Mouse (Mus musculus): ENCODE measurements at regions not wholly inside any gene's neighbourhood (a gene's known extent, or its start where the extent isn't known, plus 50 kb on each side); places are given as distances from the start of the nearest gene placed in this dataset.
A peak's percentile ranks its signal among the peaks of the same experiment; 100 is the strongest.

DNA sequence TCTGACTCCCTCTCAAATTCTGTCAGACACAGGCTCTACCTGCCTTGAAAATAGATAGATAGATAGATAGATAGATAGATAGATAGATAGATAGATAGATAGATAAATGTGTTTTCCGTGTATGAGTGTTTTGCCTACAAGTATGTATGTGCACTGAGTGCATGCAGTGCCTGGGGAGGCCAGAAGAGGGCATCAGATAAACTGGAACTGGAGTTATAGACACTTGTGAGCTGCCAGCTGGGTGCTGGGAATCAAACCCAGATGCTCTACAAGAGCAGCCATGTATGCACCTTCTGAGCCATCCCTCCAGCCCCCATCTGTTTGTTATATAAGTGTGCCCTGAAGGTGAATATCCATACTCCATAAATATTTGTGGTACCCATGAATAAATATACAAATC is 236.4 kb upstream of the Hes1 start:
- intact Hi-C loops (cut with DNase I), result no loop called here
- no peak for DNase-seq

DNA sequence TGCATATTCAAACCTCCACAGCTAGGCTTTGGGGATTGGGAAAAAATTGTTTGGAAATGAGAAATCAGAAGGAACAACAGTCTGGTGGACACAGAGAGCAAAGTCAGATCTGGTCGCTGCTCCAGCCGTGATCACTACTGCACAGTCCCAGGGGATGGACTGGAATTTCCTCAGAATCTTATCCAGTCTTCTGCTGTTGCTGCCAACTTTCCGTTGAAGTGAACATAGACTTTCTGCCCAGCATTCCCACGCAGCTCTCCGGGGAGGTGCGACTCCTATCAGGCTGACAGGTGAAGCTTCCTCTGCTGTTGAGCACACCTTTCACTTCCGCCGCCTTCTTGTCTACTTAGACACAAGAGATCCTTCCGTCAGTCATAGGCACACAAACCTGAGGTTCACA is 234.7 kb upstream of the Hes1 start:
- intact Hi-C loops (cut with DNase I), result no loop called here
- peak; percentile 36 to 62 for DNase-seq

DNA sequence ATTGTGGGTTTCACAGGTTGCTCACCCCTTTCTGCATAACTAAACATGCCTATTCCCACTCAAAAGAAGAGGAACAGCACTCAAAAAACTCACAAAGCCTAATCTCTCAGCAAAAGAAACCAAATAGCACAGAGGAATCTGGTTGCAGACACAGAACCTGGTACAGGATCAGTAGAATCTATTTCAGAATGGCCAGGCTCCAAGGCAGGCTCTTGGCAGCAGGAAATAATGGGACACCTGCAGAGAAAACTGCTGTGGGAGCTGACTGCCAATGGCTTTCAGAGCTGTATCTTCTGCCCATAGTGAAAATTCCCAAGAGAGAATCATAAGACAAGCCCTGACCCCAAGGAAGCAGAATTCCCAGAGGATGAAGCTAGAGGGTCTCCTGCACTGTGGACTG is 234.1 kb upstream of the Hes1 start:
- intact Hi-C loops (cut with DNase I), result loop anchor here (5.0 kb wide), 1 partner anchor 237 kb away; no protein-coding TSS in a partner anchor
- DNase-seq, result no peak

DNA sequence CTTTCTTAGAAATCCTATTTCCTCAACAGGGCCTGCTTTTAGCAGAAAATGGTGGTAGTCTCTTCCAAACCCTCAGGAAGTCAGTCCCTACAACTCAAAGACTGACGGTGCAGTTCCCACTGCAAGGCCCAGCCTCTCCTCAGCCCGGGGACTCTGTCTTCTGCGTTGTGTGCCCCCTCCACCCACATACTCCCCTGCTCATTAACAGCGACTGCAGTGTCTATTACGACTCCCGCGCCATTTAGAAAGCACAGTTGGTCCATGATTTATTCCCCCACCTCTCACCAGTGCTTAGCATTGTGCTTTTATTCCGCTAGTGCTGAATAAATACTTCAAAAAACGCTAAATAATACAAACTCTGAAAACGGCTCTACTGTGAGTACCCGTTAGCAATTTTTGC is 230.9 kb upstream of the Hes1 start:
- intact Hi-C loops (cut with DNase I), result loop anchor here (5.0 kb wide), 1 partner anchor 234 kb away; no protein-coding TSS in a partner anchor
- no peak for DNase-seq

DNA sequence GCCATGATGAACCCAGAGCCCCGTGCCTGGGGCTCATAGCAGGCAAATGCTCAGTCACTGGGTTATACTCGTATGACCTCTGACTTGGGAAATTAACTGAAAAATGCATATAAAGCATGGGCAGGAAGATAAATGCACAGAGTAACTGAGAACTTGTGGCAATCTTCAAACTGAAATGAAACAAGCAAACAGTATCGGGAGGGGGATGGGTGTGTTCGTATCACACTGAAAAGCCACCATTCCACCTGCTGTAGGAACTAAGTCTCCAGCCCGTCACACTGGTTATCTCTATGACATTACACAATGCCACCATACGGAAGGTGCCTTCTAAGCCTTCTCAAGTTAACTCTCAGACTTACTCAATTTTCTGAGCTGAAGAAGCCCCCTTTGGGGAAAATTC is 230.3 kb upstream of the Hes1 start:
- intact Hi-C loops (cut with DNase I), result loop anchor here (5.0 kb wide), 1 partner anchor 233 kb away; no protein-coding TSS in a partner anchor

DNA sequence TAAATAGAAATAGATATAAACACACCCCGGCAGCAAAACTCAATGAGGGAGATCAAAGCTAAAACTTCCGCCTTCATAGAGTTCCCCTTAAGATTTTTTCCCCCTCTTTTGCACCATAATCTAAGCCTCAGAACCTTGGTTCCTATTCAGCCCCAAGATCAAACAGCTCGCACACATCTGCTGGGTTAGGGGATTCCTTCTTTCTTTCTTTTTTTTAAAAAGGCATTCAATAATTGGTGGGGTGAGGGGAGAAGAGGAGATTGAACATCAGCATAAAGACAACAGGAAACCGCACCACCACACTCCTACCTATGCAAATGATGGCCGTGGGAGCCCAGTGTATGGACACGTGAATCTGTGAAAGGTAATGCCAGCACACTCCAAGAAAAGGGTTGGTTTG is 229.5 kb upstream of the Hes1 start:
- intact Hi-C loops (cut with DNase I), result loop anchor here (5.0 kb wide), 1 partner anchor 233 kb away; no protein-coding TSS in a partner anchor
- no peak for DNase-seq

More for the DNA sequence above, 230.3 kb upstream of the Hes1 start:
- no peak for DNase-seq

DNA sequence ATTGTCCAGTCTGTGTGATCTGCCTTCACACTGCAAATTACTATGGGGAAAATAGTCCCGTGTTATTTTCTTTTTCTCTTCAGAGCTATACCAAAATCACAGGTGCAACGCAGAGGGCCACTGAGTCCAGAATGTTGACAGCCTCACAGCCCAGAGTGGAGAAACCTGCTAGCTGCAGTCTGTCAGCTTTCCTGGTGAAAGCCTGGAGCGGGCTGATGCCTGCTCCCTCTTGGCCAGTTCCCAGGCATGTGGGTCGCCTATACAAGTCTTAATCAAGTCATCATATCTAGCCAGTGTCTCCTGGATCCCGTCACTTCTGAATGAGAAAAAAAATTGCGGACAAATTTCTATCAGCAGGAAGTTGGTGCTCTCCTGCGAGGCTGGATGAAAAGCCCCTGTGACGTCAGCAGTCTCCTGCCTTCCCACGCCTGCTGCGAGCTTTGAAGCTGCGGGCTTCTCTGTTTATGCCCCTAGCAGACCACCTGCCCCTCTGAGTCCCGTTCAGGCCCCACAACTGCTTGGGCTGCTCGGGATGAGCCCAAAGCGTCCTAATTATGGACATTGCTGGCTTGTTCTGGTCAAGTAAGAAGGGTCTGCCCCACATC is 227.1 kb upstream of the Hes1 start:
- DNase-seq, result no peak
- intact Hi-C loops (cut with DNase I), result no loop called here

DNA sequence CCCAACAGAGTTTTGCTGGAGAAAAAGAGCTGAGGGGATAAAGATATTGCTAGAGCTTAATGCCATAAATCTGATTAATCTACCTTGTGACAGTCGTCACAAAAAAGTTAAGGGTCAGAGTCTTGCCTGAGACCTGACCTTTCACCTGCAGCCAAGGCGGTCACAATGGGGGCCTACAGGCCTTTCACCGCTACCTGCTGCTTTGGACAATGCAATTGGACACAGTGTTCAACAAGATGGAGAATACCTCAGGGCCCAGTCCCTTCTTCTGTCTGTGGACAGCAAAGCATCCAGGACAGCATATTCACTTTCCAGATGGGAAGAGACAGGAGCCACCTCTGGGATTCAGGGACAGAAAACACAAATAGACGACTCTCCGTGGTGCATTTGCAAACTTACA is 226.3 kb upstream of the Hes1 start:
- DNase-seq, result no peak
- intact Hi-C loops (cut with DNase I), result no loop called here

DNA sequence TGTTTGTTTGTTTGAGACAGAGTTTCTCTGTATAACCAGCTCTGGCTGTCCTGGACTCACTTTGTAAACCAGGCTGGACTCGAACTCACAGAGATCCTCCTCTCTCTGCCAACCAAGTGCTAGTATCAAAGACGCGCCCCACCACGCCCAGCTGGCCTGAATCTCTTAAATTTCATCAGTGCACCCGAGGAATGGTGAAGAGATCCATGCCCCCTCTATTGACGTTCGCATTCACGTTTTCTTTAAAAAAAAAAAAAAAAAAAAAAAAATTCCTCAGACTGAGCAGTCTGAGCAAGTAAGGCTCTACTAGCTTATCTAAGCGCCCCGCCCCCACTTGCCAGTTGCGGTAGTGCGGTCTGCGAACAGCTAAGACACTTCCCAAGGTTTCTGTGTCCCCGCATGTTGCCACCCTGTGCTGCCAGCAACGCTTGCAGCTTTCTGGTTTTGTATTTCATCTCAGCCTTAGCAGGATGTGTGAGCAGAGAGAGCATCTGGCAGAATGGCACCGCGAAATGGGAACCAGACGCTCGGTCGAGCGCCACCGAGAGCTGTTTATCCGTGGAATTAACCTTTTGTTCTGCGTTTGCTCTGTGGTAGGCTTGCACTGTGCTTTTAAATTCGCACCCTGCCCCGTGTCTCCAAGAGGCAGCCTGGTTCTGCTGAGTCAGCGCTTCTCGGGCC is 225.1 kb upstream of the Hes1 start:
- intact Hi-C loops (cut with DNase I), result no loop called here

DNA sequence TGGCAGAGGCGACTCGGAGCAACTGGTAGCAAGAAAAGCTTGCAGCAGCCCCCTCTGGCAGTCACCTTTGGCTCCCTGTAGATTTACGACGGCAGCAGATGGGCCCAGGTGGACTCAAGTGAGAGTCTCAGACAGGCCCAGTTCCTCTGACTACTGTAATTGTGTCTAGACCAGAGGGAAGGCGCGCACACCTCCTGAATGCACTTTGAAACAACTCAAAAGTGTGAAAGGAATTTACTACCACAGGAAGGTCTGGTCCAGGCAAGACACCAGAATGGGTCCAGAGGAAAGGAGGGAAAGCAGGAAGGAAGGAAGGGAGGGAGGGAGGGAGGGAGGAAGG is 224.6 kb upstream of the Hes1 start:
- no peak for DNase-seq
- intact Hi-C loops (cut with DNase I), result loop anchor here (5.0 kb wide), 1 partner anchor 98 kb away; no protein-coding TSS in a partner anchor

More for the DNA sequence above, 225.1 kb upstream of the Hes1 start:
- DNase-seq, result peak; percentile 44 to 57

DNA sequence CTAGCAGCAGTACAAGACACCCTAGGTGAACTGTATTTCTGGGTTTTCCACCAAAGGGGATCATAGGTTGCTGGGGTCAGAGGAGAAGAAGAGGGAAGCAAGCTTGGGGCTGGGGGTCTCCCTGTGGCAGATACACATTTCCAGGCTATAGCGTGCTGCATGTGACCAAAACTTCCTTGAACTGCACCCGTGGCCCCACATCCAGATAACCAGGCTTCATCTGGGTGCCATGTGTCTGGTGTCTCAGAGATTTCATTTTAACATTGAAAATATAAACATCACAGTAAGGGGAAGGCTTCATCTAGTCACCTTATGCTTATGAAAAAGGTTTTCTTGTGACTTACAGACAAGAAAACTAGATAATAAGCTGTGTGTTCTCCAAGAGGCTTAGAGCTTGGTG is 223.8 kb upstream of the Hes1 start:
- DNase-seq, result no peak
- intact Hi-C loops (cut with DNase I), result loop anchor here (5.0 kb wide), 1 partner anchor 97 kb away; no protein-coding TSS in a partner anchor

DNA sequence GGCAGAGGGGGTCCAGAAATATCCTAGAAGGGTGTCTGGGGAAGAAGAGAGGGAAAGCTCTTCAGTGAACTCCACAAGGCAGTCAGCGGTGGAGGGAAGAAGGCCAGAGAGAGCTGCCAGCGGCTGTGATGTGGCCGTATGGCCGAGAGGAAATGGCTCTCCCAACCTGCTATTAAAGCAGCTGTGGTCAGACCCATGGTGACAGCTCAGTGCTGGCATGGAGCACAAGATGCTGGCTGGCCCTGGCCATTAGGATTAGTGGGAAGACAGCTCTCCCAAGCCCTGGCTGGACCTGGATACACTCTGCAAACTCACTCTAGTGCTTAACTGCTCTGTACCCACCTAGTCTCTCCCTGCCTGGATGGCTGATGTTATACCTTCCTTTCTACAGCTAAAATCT is 223.1 kb upstream of the Hes1 start:
- intact Hi-C loops (cut with DNase I), result loop anchor here (5.0 kb wide), 1 partner anchor 96 kb away; no protein-coding TSS in a partner anchor
- no peak for DNase-seq

DNA sequence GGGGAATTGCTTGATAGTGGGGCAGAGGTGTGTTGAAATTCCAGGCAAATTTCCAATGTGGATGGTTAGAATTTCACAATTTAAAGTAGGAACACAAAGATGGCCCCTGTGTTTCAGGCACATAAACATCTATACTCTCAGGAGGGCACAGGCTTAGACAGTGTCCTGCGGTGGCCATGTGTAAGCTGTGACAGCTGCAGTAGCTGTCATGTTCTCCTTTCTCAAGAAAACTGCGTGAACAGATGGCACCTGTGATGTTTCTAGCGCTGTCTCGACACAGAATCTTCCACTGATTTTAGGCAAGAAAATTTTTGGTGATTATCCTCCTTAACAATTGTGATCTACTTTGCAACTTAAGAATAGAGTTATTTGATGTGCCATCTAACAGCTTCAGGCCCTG is 222.1 kb upstream of the Hes1 start:
- intact Hi-C loops (cut with DNase I), result loop anchor here (5.0 kb wide), 1 partner anchor 95 kb away; no protein-coding TSS in a partner anchor
- DNase-seq, result no peak

DNA sequence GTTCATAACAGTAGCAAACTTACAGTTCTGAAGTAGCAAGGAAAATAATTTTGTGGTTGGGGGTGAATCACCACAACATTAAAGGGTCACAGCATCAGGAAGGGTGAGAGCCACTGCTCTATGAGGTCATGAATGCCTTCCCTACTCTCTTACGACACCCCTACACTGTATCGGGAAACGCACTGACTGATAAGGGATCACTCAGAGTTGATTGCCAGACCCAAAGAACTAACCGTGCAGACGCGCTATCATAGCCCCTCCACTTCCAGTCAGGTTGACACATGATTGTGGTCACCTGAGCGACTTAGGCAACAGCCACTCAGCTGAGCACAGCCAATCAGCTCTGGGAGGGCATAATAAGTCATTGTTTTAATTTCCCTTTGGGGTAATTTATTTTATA is 220.7 kb upstream of the Hes1 start:
- intact Hi-C loops (cut with DNase I), result loop anchor here (5.0 kb wide), 1 partner anchor 94 kb away; no protein-coding TSS in a partner anchor
- DNase-seq, result no peak

DNA sequence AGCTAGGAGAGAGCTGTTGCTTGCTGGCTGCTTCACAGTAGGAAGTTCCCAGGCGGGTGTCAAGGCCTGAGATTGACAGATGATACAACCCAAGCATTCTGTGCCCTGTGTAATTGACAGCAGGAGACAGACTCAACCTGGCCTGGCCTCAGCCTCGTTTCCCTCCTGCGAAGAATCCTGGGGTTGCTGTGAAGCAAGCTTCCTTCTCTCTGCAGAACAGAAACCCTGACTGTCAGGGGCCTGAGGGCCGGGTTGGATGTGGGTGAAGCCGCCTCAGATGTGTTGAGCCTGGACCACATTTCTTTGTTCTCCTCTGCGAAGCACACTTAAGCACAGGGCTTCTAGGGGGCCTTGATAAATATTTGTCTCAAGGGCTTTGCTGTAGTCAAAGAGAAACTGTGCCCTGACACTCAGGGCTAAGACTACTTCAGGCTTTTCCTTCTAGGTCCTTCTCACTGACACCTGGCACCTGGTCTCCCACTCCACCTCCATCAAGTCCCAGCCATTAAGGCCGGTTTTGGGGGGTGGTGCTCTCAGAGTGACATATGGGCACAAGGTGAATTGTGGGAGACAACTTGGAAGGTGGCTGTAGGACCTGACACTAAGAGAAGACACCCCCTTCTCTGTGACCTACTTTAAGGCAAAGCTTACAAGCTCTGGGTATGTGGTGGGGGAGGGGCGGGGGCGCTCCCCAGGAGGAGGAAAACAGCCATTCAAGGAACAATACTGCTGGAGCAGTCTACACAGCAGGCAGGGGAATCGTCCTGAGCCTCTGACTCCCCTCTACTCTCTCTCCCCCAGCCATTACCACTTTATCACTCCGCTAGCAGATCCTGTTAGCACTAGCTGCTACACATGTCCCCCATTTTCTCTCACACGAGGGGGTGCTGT is 219.2 kb upstream of the Hes1 start:
- intact Hi-C loops (cut with DNase I), result loop anchor here (5.0 kb wide), 1 partner anchor 92 kb away; no protein-coding TSS in a partner anchor
- no peak for DNase-seq

DNA sequence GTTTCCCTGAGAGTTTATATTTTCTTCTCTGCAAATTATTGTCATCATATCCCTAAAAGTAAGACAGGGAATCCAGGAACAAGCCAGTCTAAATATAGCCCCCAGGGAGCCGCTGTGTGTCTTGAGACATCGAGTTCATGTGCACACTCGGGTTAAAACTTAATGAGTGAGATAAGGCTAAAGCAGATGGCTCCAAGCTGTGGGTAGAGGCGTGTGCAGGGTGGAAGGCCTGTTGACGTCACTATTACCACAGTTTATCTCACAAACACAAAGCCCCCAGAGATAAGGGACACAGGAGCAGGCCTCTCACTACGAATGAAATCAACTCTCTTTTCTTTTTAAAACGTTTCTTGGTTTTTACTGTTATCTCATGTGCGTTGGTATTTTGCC is 218.6 kb upstream of the Hes1 start:
- intact Hi-C loops (cut with DNase I), result no loop called here
- DNase-seq, result no peak

DNA sequence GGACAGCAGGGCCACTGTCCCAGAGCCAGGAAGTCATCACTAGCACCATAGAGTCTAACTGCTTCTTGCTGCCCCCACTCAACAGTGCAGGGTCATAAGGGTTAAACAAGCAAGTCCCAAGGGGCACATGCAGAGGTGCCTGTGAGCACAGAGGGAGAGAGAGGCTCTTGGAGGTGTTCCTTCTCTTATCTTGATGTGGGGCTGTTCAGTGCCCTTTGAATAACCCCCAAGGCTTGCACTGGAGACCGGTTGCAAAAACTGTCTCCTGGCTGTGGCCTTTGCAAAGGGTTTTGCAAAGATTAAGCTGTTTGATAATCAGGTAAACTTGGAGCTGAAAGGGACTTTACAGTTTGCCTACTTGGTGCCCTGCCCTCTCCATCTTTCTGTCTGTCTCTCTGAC is 217.1 kb upstream of the Hes1 start:
- intact Hi-C loops (cut with DNase I), result no loop called here

DNA sequence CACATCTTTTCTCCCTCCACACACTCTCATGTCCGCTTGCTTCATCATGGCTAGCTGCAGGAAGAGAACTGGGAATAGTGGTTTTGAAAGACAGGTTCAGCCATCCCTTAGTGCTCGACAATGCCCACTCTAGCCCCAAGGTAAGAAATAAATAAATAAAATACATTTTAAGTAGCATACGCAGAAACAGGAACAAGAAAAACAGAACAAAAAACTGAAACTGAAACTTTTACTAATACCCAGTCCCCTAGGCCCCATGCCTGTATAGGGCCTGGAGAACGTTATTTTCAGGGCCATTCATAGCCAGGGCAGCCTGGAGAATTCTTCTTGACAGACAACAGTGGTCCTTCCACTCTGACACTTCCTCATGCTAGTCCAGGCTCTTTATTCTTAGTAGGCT is 216.4 kb upstream of the Hes1 start:
- no peak for DNase-seq
- intact Hi-C loops (cut with DNase I), result no loop called here

More for the DNA sequence above, 217.1 kb upstream of the Hes1 start:
- DNase-seq, result no peak

DNA sequence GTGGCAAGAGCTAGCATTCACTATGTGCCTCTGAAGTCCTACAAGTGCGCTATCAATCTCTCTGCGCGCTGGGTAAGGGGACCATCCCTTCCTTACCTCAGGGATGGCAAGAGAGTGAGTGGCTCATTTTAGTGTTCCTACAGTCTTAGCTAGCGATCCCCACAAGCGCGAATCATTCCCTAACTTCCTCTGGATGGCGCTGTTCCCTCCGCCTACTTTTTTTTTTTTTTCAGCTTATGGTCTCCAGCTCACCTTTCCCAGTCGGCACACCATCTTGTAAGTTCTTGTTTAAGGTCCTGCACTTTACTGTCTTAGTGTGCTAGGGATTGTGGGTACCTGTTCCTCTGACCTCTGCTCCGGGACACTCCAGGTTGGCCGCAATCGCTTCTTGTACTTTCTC is 215.7 kb upstream of the Hes1 start:
- no peak for DNase-seq
- intact Hi-C loops (cut with DNase I), result no loop called here

DNA sequence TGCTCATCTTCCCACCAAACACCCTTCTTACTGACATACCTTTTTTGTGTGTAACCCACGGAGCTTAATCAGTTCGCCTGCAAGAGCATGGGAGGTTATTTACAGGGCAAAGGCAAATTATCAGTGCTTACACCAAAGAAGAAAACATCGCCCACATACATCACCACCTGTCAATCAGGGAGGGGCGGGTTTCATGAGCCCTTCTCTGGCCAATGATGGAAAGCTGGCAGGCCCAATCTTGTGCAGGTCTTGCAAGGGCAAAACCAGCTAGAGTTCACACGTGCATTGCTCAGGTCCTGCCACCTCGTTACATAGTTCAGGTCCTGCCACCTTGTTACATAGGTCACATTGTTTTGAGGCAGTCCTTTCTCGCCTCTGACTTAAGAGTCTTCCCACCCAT is 214.7 kb upstream of the Hes1 start:
- intact Hi-C loops (cut with DNase I), result no loop called here

DNA sequence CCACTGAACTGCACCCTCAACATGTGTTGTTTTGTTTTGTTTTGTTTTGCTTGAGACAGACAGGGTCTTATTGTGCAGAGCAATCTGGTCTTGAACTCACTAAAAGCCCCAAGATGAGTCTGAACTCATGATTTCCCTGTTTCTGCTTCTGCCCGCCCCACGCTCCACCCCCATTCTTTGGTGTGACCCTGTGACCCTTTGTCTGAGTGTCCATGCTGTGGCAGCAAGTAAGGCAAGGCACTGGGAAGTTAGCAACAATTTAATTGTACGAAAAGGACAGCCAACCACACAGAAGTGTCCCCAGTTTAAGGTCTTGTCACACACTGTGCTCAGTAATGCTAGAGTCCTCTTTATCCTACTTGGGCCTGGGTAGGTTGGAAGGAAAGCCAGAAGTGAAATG is 213.6 kb upstream of the Hes1 start:
- intact Hi-C loops (cut with DNase I), result no loop called here
- DNase-seq, result no peak

More for the DNA sequence above, 214.7 kb upstream of the Hes1 start:
- no peak for DNase-seq

All from heart, postnatal 36 days (tissue).